Mouse (Mus musculus) liver, embryonic 12.5 days (tissue): ENCODE measurements around the gene Slc35d3. TPM values are rescaled to one million over a fixed set of nuclear protein-coding genes. Genes with fewer than 3 reads are reported as not detected.

Experiments
- ATAC-seq: fragments of 200-750 bp; cut with Nextera tagmentation; 2 replicates; pipeline ENCODE4 v1.8.0; 2017; ENCODE audit warnings: moderate number of reproducible peaks, mild to moderate bottlenecking, moderate library complexity
- H3K27ac ChIP-seq: fragments of 300-500 bp; sonication (generic); 2 replicates; pipeline ENCODE4 v1.5.1; 2016; ENCODE audit warnings: mild to moderate bottlenecking
- H3K27me3 ChIP-seq: fragments of 300-500 bp; sonication (generic); replicated peaks from 2 replicates; pipeline ENCODE4 v1.6.1; 2016; ENCODE audit warnings: mild to moderate bottlenecking, moderate library complexity
- H3K36me3 ChIP-seq: fragments of 300-500 bp; sonication (generic); 2 replicates; pipeline ENCODE4 v1.6.1; 2016; ENCODE audit warnings: mild to moderate bottlenecking, moderate library complexity
- H3K4me1 ChIP-seq: fragments of 300-500 bp; sonication (generic); 2 replicates; pipeline ENCODE4 v1.6.1; 2016
- H3K4me2 ChIP-seq: fragments of 300-500 bp; sonication (generic); 2 replicates; pipeline ENCODE4 v1.6.1; 2016; ENCODE audit warnings: mild to moderate bottlenecking, moderate library complexity
- H3K4me3 ChIP-seq: fragments of 300-500 bp; sonication (generic); 2 replicates; pipeline ENCODE4 v1.5.1; 2016; ENCODE audit warnings: mild to moderate bottlenecking, moderate library complexity
- H3K9ac ChIP-seq: fragments of 300-500 bp; sonication (generic); 2 replicates; pipeline ENCODE4 v1.6.1; 2016; ENCODE audit warnings: mild to moderate bottlenecking, moderate library complexity
- H3K9me3 ChIP-seq: fragments of 300-500 bp; sonication (generic); replicated peaks from 2 replicates; pipeline ENCODE4 v1.6.1; 2016; ENCODE audit warnings: mild to moderate bottlenecking, moderate library complexity
- WGBS: fragments of 180-500 bp; shearing (Covaris S2); methylation state at CpG from one replicate; pipeline ENCODE4 v1.1.7; 2016; ENCODE audit not compliant: insufficient replicate concordance; 5-methylcytosine and 5-hydroxymethylcytosine counted together
- polyA plus RNA-seq: library from polyadenylated mRNA; unstranded; fragments of >200 nt; fragmentation: Nextera tagmentation; extraction: Ambion mirVana; gene quantifications from 2 replicates; pipeline ENCODE4 v1.2.1, GENCODE M21; 2016

Gene Slc35d3
- polyA plus RNA-seq, 1 experiment from 2014 or later, result 10.0 TPM

DNA sequence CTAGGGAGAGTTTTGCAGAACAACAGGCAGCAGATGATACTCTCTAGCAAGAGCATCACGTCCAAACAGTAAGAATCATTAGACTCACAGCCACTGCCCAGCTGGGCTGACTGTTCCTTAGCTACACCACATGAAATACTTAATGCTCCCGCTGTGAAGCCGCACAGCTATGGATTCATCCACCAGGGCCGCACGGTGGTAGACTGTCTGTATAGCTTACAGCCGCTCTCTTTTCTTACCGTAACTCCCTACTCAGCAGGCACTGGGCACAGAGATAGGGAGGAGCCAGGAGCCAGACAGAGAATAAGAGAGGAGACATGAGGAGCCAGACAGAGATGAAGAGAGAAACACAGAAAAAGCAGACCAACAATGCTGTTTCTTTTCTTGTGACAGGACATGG lies 25.4 kb upstream of the Slc35d3 start:
- peaks cover under 1% of the 10 kb centered on the region; the same call in 1 of the 2 replicates for H3K36me3 ChIP-seq
- peaks cover 41% of the 10 kb centered on the region for H3K4me1 ChIP-seq
- H3K4me2 ChIP-seq, result no peak overlapping the region
- H3K27me3 ChIP-seq, result no peaks in the 10 kb centered on the region
- ATAC-seq, result no peak
- no peaks in the 10 kb centered on the region for H3K9me3 ChIP-seq
- H3K9ac ChIP-seq, result no peak overlapping the region
- no peak overlapping the region for H3K27ac ChIP-seq
- no peak overlapping the region for H3K4me3 ChIP-seq
- 74% methylated on average over 7 of the region's 7 CpGs for WGBS

DNA sequence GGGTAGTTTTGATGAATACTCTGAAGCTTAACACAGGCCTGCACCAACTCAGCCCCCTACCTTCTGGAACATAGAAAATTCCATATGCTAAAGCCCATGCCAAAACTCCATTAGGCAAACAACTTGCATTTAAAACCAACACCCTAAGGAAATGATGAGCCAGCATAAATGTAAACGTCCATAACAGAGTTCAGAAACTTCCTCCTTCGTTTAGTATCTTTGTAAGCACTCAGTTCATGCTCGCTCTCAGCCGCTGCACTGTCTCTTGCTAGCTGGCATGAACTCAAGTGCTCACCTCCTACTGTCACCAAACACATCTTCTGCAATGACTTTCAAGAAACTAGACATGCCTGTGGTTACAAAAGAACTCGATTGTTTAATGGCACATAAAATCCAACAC lies 24.1 kb upstream of the Slc35d3 start:
- Histone ChIP-seq H3K9me3 (no peaks in the 10 kb centered on the region), H3K4me3 (no peak overlapping the region), H3K27me3 (no peaks in the 10 kb centered on the region), H3K4me2 (no peak overlapping the region), H3K4me1 (peaks cover 41% of the 10 kb centered on the region), H3K27ac (no peak overlapping the region), H3K9ac (no peak overlapping the region), H3K36me3 (no peaks in the 10 kb centered on the region)
- WGBS, result 54% methylated on average over 5 of the region's 5 CpGs
- ATAC-seq, result no peak

DNA sequence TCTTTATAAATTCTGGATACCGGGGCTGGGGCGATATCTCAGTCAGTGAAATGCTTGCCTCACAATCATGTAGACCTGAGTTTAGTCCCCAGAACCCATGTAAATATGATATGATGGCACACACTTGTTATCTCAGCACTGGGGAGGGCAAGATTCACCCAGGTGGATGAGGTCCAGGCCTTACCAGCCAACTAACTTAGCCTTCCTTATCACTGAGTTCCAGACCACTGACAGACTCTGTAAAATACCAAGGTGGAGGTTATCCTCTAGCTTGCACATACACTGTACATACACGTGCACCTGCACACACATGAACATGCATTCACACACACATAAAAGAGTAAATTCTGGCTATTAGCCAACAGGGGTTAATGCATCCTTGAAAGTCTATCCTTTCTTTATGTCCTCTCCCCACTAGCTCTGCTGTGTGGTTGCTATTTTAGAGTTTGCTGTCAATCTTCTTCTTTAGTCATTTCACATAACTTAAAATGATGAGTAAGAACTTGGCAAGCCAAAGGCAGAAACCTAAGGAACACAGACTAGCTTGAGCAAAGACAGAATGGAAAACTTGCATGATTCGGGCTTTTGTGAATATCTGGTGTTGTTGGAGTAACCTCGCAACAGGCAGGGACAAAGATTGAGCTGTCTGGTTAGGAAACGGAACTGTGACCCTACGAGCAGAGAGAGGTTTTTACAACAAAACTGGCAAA lies 4.5 kb upstream of the Slc35d3 start:
- ATAC-seq, result peak; percentile 68
- peaks cover 32% of the 10 kb centered on the region for H3K27me3 ChIP-seq
- H3K27ac ChIP-seq, result no peak overlapping the region

DNA sequence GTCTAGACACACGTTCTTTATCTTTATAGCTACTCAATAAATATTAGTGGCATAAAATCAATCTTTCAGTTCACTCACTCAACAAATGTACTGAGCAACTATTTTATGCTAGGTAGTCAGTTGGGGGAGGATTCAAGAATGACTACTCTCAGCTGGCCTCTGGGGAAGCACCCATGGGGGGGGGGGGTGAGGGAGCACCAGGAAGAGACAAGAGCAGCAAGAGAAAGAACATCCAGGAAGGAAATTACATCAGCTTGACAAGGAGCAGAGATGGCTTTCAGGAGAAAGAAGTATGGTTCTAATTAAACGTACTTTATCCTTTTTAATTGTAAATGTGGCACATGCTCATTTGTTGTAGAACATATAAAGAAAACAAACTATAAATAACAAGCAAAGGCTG lies 2.4 kb upstream of the Slc35d3 start:
- Histone ChIP-seq H3K4me3 (no peak overlapping the region), H3K9me3 (no peaks in the 10 kb centered on the region), H3K9ac (no peak overlapping the region), H3K36me3 (no peaks in the 10 kb centered on the region), H3K4me1 (peaks cover 46% of the 10 kb centered on the region), H3K4me2 (no peak overlapping the region), H3K27me3 (peaks cover 54% of the 10 kb centered on the region), H3K27ac (no peak overlapping the region)
- WGBS, result 32% methylated on average over 2 of the region's 2 CpGs
- no peak for ATAC-seq

More for the DNA sequence above, 4.5 kb upstream of the Slc35d3 start:
- Histone ChIP-seq H3K4me1 (peaks cover 26% of the 10 kb centered on the region), H3K4me3 (no peak overlapping the region), H3K9me3 (no peaks in the 10 kb centered on the region), H3K36me3 (no peaks in the 10 kb centered on the region), H3K4me2 (no peak overlapping the region), H3K9ac (no peak overlapping the region)
- 58% methylated on average over 7 of the region's 7 CpGs for WGBS

DNA sequence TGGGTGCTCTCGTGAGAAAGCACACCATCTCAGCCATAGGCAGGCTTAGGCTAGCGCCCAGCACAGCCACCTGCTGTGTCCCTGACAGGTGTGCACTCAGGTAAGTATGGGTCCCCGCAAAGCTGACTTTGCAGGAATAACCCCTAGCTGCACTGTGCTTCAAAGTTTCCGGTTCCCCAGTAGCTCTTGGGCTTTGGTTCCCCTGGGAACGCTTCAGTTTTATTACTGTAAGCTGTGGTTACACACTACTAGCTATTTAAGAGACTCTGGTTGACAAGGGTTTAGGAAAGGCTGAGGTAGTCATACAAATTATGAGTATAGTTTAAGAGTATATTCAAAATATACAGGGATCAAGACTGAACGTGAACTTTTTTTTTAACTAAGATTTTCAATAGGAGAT lies 1.5 kb upstream of the Slc35d3 start:
- Histone ChIP-seq H3K9ac (no peak overlapping the region), H3K4me3 (no peak overlapping the region), H3K9me3 (no peaks in the 10 kb centered on the region), H3K27me3 (peaks cover 58% of the 10 kb centered on the region), H3K36me3 (no peaks in the 10 kb centered on the region), H3K4me1 (peaks cover 46% of the 10 kb centered on the region), H3K27ac (no peak overlapping the region), H3K4me2 (no peak overlapping the region)
- 34% methylated on average over 6 of the region's 6 CpGs for WGBS
- ATAC-seq, result no peak

DNA sequence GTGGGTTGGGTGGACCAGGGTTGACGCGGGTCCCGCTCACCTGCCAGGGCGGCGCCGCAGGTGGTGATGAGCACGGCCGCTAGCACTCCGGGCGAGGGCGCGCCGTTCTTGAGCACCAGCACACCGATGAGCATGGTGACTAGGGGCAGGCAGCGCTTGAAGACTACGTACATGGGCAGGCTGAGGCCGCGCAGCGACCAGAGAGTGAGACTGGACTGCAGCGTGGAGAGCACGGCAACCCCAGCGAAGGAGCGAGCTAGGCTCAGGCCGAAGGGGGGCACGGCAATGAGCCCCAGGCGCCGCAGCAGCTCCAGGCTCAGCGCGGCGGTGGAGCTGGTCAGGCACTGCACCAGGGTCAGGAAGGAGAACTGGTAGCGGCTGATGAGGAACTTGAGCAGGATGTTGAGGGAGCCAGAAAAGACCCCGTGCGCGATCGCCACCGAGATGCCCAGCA lies 688 bp downstream of the Slc35d3 start:
- H3K9ac ChIP-seq, result peak overlapping the region; percentile 52
- peak; percentile 26; the same call in 1 of the 2 replicates for ATAC-seq
- no peaks in the 10 kb centered on the region for H3K36me3 ChIP-seq
- H3K9me3 ChIP-seq, result no peaks in the 10 kb centered on the region
- H3K4me1 ChIP-seq, result peaks cover 39% of the 10 kb centered on the region
- WGBS, result 2% methylated on average over 36 of the region's 36 CpGs
- H3K27ac ChIP-seq, result peak overlapping the region; percentile 66
- H3K4me3 ChIP-seq, result peak overlapping the region; percentile 61
- H3K27me3 ChIP-seq, result peaks cover 58% of the 10 kb centered on the region
- H3K4me2 ChIP-seq, result peak overlapping the region; percentile 91

DNA sequence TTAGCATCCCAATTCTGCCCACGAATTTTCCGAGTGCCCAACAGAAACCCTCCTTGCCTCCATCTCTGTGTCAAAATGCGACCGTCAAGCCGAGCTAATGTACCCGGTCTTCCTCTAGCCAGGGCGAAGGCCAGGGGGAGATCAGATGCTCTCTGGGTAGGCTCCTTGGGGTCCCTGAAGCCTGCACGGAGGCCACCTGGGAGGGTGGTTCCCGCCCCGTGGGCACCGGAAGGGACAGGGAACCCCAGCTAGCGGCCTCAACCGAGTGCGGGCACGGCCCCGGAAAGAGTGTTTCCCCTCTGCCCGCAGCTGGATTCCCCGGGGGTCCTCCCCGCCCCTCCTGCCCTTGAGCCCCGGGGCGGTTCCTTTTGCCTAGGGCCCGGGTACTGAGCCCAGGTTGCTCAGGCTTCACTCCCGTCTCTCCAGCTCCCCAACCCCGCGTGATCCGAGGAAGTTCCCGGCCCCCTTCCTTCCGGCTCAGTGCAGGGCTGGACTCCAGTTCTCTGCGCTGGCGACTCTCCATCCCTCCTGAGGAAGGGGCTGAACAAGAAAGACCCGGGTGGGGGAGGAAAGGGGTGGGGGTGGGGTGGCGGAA lies 1.4 kb downstream of the Slc35d3 start:
- H3K36me3 ChIP-seq, result no peaks in the 10 kb centered on the region
- H3K9me3 ChIP-seq, result no peaks in the 10 kb centered on the region
- H3K4me2 ChIP-seq, result peak overlapping the region; percentile 91
- ATAC-seq, result peak; percentile 63
- H3K27ac ChIP-seq, result peak overlapping the region; percentile 40
- peak overlapping the region; percentile 52 for H3K9ac ChIP-seq
- peak overlapping the region; percentile 61 for H3K4me3 ChIP-seq
- peaks cover 58% of the 10 kb centered on the region for H3K27me3 ChIP-seq
- under 1% methylated on average over 31 of the region's 32 CpGs for WGBS
- H3K4me1 ChIP-seq, result peaks cover 34% of the 10 kb centered on the region

DNA sequence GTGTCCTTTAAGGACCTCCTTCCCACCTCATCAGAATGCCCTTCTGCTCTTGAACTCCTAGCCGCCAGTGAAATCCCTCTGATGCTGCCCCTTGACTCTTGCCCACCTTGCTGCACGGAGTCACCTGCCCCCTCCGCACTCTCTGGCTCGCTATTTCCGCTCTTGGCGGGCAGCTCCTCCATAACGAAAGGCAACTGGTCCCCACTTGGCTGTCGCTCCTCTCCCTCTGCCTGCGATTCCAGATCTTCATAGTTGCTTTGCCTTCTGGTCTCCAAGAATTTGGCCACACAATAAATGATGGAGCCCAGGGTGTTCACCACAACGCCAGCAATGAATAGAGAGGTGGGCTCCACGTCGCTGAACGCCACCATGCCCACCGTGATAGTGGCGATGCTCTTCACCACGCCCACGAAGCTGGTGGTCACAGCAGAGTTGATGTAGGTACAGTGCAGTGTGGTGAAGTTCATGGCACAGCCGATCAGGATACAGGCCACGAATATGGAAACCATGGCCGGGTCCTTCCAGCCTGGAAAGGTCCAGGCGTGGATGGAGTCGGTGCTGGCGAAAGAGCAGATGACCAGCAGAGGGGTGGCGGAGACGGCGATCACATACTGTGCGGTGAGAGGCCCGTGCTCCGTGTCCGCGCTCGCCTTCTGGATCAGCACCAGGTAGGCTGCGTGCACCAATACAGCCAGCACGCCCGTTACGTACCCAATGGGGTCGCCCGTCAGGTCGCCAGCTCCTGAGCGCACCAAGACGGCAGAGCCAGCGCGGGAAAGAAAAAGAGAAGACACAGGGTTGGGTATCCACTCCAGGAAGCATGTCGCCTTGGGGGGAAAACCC lies 2.1 kb downstream of the Slc35d3 start:
- H3K9me3 ChIP-seq, result no peaks in the 10 kb centered on the region
- peak overlapping the region; percentile 52 for H3K9ac ChIP-seq
- WGBS, result 2% methylated on average over 44 of the region's 44 CpGs
- H3K4me2 ChIP-seq, result peak overlapping the region; percentile 91
- H3K27me3 ChIP-seq, result peaks cover 57% of the 10 kb centered on the region
- ATAC-seq, result no peak
- peaks cover 34% of the 10 kb centered on the region for H3K4me1 ChIP-seq
- H3K4me3 ChIP-seq, result peak overlapping the region; percentile 61
- no peaks in the 10 kb centered on the region for H3K36me3 ChIP-seq
- H3K27ac ChIP-seq, result peak overlapping the region; percentile 40

DNA sequence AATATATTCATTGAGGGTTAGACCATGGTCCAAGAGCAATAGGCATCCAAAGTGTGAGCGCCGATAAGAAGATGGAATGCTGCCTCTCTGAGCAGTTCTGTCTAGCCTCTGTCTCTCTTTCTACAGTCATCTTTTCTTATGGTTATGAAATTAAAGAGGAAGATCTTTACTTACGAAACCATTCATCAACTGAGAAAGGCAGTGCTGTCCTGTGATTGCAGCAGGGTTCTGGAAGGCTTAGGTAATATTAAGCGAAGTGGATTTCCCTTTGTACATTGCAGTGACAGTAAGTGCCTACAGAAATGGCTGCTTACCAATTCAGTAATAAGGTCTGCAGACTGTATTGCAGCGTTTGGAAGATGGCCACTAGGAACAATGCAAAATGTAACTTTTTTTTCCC lies 11.4 kb downstream of the Slc35d3 start:
- Histone ChIP-seq H3K27me3 (no peaks in the 10 kb centered on the region; the same call in 1 of the 2 replicates), H3K4me1 (no peaks in the 10 kb centered on the region), H3K9me3 (no peaks in the 10 kb centered on the region), H3K4me2 (no peak overlapping the region), H3K9ac (no peak overlapping the region), H3K36me3 (no peaks in the 10 kb centered on the region), H3K4me3 (no peak overlapping the region), H3K27ac (no peak overlapping the region)
- 77% methylated on average over 5 of the region's 5 CpGs for WGBS
- no peak for ATAC-seq

DNA sequence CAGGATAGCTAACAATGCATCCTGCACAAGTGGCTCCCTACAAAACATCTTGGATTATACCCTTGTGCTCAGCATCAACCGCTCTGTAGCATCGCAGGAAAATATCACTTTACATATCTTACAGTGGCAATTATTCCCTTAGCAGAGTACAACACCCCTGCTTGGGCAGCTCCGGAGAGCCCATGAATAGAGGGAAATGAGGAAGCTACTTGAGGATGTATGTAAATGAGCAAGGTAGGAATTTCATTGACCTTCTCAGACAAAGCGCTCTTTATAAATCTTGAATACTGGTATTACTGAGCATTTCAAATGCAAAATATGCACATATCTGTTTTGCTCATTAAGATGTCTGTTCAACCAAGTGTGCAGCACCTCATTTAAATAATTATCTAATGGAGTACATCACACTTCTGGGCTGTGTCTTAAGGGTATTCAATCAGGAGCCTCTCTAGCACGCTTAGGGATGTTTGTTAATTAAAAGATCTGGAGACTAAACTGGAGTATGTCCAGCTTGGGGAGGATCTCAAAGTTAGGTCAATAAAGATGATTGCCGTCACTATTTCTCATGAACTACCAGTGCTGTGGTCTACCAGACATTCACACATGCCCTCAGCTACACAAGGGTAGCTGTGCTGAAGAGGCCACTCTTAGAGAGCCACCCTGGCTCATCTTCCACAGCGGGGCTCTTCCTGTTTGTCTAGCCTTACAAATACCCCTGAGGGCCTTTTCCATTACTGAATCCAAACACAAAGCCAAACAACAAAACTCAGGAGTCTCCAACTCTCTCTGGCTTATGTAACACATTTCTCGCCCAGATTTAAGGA lies 15.2 kb downstream of the Slc35d3 start:
- H3K36me3 ChIP-seq, result no peaks in the 10 kb centered on the region
- H3K9ac ChIP-seq, result no peak overlapping the region
- WGBS, result 72% methylated on average over 8 of the region's 8 CpGs
- H3K4me1 ChIP-seq, result no peaks in the 10 kb centered on the region
- no peak for ATAC-seq
- 0 out of 2 replicates have a peak, but pooled peaks cover 4% of the 10 kb centered on the region for H3K9me3 ChIP-seq
- H3K27me3 ChIP-seq, result no peaks in the 10 kb centered on the region; the same call in 1 of the 2 replicates
- H3K27ac ChIP-seq, result no peak overlapping the region
- no peak overlapping the region for H3K4me2 ChIP-seq
- H3K4me3 ChIP-seq, result no peak overlapping the region

DNA sequence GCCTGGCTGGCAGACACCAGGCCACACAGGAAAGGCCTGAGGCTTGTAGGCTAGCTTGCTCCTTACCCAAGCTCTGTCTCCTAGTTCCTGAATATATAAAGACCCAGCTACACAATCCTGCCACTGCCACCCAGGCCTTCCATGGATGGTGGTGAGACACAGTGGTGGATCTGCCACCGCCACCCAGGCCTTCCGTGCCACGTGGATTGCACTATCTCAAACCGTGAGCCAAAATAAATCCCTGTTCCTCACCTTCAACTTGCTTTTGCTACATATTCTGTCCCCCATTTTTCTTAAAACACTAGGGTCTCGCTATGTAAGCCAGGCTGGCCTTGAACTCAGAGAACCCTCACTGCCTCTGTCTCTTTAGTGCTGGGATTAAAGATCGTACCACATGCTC lies 17.0 kb downstream of the Slc35d3 start:
- Histone ChIP-seq H3K27me3 (no peaks in the 10 kb centered on the region), H3K4me1 (no peaks in the 10 kb centered on the region), H3K9me3 (0 out of 2 replicates have a peak, but pooled peaks cover 4% of the 10 kb centered on the region), H3K9ac (no peak overlapping the region), H3K36me3 (no peaks in the 10 kb centered on the region), H3K4me3 (no peak overlapping the region), H3K4me2 (no peak overlapping the region), H3K27ac (no peak overlapping the region)
- ATAC-seq, result no peak
- WGBS, result 78% methylated on average over 6 of the region's 6 CpGs
